Mouse (Mus musculus): ENCODE results near the gene Emb.
"Not testable (repeated sequence)": the region's sequence is repeated elsewhere in the genome, so short reads cannot be mapped to it uniquely, and the experiment has no call there.

Emb gene

DNA sequence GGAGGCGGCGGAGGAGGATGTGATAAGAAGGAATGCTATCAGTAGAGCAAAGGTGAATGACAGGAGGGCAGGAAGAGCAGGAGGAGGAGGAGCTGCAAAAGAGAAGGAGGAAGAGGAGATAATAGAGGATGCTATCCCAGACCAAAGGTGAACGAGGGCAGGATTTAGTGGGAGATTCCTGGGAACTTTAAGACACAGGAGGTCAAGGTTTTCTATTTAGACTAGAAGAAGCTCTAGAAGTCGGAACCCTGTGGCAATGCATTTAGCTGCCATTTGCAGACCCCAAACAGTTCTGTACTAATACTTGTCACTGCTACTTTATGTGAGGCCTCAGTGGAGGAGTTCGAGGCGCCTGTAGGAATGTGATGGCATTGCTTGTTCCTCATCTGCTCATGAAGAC is at the start of gene Emb:
TSS of gene Emb (plus strand) at position 301 of the 400 bp plus-strand sequence.
- no peak for DNase-seq (ENCODE audit: low read depth, low spot score)

- no peak for DNase-seq (ENCODE audit: low read depth, low spot score)
Measured at GRCm38 (mm10) chr13:117163906-117164305, 44.4 kb upstream of the Emb start.

- DNase-seq (ENCODE audit: low read depth, low spot score): no peak
Measured at GRCm38 (mm10) chr13:117165071-117165470, 43.3 kb upstream of the Emb start.

DNA sequence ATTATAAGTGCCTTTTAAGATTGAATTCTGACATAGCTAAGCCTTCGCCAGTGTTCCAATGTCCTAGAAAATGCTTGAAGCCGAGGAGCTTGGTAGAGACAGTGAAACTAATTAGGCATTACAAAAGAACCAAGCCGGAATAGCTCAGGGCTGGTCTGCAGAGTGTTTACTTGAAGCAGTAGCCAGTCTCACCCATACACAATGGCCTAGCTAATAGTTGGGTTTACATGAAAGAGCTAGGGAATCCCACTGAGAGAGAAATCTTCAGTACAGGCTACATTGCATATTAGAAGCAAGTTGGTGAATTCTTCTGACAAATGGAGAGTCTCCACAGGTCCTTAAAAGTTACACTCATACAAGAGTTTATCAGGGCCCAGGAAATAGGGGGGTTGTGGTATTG is 27.4 kb upstream of the Emb start:
- not testable (repeated sequence) for DNase-seq (ENCODE audit: low read depth, low spot score)

DNA sequence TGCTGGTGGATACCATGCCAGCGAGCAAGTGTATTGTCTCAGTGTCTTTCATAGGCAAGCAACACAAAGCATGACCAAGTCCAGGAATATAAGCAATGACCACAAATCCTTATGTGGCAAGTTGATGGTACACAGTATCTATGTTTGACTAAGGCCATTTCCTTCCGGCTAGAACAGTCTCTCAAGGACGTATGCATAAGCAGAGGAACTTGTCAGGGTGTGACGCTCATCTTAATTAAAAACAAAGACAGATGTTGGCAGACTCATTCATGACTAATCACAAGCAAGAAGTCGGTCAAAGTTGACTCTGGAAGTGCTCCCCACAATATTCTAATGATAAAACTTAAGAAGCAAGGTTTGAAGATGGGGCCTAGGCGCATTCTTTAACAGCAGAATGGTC is 25.0 kb upstream of the Emb start:
- no peak for DNase-seq (ENCODE audit: low read depth, low spot score)

- no peak for DNase-seq (ENCODE audit: low read depth, low spot score)
Measured at GRCm38 (mm10) chr13:117185329-117185728, 23.0 kb upstream of the Emb start.

DNA sequence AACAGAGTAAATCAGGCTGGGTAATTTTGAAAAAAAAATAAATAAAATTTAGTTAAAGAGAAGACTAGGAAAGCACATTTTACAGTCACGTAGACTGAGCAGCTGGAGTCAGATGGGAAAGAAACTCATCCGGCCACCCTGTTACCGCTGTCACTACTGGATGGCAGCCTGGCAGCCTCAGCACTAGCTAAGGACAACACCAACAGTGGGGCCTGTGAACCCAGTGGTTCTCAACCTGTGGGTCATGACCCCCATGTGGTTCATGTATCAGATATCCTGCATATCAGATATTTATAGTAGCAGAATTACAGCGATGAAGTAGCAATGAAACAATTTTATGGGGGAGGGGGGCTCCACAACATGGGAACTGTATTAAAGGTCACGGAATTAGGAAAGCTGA is 16.2 kb upstream of the Emb start:
- DNase-seq (ENCODE audit: low read depth, low spot score): no peak

DNA sequence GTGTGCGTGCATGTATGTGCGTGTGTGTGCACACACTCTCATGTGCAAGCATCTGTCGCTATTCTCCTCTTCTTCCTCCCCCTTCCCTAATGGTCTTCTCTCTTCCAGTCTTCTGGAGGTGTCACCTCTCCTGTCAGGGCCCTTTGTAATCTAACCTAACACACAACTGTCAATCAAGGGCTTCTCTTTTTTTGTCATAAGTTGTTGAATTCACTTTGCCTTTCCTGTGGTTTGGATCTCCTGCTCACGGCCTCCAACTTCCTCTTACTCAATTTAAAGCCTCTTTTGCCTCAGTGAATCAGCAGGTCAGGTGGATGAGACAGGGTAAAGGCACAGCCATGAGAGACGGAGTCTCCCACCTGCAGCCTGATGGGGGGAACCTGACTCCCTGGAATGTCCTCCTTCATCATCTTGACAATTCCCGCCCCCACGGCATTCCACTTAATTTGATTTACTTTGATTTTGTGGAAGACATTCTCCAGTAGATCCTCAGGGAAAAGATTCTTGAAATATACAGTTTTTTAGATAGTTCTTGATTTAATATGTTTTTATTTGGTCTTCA is 14.8 kb upstream of the Emb start:
- no peak for DNase-seq (ENCODE audit: low read depth, low spot score)

DNA sequence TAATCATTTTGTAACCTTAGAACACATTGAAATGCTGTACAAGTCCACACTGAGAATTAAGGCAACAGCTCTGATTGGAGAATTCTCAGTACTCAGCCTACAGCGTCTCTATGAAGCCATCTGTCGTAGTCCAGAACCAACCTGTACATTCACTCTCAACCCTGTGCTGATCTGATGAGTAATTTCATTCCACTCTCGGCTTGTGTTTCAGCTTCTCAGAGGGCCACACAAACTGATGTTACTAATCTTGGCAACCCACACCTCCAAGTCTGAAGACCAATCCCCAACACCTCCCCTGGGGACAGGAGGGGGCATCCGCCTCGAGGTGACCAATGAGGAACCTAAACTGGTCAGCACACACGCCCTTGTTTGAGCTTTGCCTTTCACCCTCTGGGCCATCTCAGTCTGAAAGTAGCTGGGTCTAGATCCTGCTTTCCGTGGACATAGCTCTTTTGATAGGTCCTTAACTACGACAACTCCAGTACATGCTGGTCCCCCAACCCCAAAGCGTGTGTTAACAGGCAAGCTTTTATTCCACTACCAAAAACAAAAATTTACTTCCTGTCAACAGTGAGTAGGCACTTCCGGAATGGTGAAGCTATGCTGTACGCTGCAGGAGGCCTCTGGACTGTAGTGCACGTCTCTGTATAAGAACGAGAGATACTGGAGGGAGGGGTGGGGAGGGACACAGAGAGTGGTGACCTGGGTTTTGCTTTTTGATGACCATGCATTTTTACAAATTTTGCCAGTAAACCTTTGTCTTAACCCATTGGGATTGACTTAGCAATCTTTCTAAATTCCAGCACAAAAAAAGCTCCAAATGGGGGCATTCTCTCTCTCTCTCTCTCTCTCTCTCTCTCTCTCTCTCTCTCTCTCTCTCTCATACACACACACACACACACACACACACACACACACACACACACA is 12.5 kb upstream of the Emb start:
- no peak for DNase-seq (ENCODE audit: low read depth, low spot score)

- DNase-seq (ENCODE audit: low read depth, low spot score): no peak
Measured at GRCm38 (mm10) chr13:117197666-117198065, 10.7 kb upstream of the Emb start.

- peak; percentile 86 for DNase-seq (ENCODE audit: low read depth, low spot score)
Measured at GRCm38 (mm10) chr13:117198402-117199083, 9.8 kb upstream of the Emb start.

DNA sequence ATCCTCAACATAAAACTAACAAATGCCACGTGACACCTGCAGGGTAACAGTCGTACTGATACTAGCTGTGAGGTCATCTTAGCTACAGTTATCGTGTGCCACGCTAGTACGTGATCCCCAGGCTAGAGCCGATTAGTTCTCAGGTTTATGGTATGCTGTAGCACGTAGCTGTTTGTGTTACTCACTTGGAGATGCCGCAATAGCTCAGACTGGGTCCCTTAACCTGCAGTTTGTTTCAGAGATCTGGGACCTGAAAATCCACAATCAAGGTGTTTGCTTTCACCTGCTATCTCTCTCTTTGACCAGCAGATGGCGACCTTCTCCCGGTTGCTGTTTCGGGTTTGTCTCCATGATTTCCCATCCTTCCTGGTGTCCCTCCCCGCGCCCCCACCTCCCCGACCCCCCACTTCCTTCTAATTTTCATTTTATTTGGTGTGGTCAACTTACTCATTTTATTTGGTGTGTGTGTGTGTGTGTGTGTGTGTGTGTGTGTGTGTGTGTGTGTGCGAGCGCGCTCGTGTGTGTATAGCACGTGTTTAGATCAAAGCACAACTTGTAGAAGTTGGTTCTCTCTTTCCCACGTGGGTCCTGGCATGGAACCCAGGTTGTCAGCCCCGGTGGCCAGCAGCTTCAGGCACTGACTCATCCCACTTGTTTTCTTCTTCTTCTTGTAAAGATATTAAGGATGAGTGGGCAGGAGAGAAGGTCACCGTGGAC is 5.4 kb upstream of the Emb start:
- no peak for DNase-seq (ENCODE audit: low read depth, low spot score)

- DNase-seq (ENCODE audit: low read depth, low spot score): no peak
Measured at GRCm38 (mm10) chr13:117204685-117205084, 3.7 kb upstream of the Emb start.

DNA sequence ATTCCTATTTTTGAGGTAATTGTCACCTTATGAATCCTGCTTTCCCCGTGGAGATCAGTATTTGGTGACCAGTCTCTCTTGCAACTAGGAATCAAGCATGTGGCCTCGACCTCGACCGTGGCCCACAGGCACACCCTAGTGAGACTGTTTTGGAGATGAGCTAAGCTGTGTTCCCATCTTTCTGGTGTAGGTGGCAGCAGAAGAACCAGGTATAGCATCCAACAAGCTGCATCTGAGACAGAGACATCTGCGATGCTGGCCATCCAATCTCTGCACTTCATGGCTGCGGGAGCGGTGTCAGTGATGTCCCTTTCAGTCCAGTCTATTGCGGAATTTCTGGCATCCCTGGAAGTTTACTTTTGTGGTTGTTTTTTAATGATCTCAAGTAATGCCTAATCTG is 2.3 kb upstream of the Emb start:
- DNase-seq (ENCODE audit: low read depth, low spot score): no peak

DNA sequence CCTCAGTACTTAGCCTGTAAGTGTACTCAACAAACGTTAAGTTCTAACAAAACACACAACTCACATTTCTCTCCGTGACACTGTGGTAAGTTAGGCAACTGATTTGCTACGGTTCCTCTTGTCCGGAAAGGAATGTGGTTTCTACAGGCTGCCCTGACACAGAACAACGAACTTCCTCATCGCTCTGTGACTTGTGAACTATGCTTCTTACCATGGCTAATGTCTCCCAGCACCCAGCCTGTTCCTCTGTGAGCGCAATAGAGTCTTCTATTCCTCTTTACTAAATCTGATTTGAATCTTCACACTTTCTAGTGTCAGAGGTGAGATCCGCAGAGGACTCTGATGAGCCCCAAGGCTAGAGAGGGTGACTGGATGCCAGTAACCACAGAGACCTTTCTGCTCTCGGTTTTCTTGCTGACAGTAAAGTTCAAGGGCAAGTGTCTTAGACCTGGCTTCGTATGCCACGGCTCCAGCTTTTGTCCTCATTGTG is 3.1 kb downstream of the Emb start:
- DNase-seq (ENCODE audit: low read depth, low spot score): no peak

DNA sequence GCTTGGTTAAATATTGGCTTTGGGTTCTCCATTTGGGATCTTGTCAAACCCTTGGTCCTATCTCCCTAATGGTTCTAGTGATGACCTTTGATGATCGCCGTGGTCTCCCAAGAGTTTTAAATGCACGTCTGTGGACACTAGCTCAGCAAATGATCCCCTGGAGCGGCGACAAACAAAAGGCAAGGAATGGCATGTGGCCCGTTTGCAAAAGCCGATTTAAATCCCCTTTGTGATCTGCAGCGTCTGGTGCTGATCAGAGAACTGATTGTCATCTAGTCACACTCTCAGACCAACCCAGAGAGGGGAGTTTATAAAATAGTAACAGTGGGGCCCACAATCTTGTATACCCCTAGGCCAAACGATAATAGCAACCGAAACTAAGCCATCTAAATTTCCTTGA is 7.1 kb downstream of the Emb start:
- no peak for DNase-seq (ENCODE audit: low read depth, low spot score)

DNA sequence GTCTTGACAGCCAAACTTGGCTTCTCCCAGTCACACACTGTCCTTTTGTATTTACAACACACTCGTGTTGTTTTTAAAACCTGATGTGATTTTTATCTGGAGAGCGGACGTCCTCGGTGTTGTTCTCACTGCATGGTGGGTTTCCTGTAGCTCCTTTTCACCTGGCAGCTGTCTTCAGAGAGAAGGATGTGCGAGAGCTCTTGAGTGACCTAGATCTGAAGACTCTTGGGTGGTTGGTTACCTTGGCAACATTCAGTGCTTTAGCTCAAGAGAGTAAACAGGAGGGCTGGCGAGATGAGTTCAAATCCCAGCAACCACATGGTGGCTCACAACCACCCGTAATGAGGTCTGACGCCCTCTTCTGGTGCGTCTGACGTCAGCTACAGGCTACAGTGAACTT is 7.8 kb downstream of the Emb start:
- DNase-seq (ENCODE audit: low read depth, low spot score): no peak

GRCm38 (mm10) chr13:117216752-117217363 is 8.5 kb downstream of the Emb start:
- DNase-seq (ENCODE audit: low read depth, low spot score): peak; percentile 40

- DNase-seq (ENCODE audit: low read depth, low spot score): no peak
Measured at GRCm38 (mm10) chr13:117217621-117218020, 9.3 kb downstream of the Emb start.

- no peak for DNase-seq (ENCODE audit: low read depth, low spot score)
Measured at GRCm38 (mm10) chr13:117218092-117218491, 9.8 kb downstream of the Emb start.

DNA sequence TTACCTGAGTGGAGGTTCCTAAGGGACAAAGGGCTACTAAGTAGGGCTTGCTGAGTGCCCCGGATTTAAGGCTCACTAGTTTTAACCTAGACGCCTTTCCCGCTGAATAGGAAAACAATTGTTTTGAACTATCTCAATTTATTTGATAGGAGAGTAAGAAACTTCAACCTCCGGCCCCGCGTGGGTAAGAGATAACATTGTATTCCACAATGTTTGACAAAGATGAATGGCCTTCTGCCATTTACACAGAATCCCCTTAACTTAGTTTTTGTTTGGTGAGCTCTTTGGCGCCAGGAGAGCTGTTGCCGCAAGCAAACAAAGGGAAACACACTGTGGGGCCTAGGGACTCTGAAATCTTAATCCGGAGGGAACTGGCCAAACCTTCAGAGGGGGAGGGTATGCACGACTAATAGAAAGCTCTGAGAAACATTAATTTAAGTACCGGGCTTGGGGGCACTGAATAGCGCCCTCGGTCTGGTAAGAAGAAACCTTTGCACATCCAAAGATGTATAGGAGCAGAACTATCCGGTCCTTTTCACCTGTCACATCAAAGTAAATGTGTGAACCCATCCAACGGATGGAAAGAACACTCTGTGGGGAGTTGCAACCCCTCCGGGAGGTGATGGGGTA is 11.7 kb downstream of the Emb start:
- DNase-seq (ENCODE audit: low read depth, low spot score): peak; percentile 48

Measured in forelimb bud, embryonic 11.5 days (tissue).